Mouse (Mus musculus): ENCODE results near the gene Dnase2a. TPM values are rescaled to one million over a fixed set of nuclear protein-coding genes. Genes with fewer than 3 reads are reported as not detected.

The Dnase2a gene
- polyA plus RNA-seq, 1 experiment from 2014 or later = 8.9 TPM

DNA sequence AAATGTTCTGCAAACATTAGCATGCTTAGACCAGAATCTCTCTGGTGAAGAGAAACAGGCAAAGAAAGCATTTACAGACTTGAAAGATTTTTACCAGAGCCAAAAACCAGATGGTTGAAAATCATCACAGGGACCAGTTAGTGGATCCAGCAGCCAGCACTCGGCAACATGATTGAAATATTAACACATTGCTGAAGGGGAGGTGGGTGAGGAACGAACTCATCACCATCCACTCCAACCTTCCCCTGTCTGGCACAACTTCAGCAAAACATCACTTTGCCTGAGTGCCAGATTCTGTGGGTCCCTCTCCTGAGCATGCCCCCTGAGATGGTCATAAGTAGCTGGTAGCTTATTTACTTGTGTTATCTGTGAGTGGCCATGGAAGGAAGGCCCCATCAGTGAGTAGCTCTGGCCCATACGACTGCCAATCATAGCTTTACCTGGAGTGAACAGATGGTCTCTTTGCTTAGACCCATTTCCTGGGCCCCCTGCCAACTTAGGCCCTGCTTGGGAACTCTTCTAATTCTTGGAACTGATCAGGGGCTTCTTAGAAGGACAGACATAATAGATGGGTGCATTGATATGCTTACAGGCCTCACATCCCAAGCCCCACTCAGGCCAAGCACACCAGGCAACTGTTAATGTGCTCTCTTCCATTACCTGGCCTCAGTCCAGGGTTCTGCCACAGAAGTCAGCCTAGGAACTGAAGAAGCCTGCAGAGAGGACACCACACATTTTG, 30.9 kb upstream of the Dnase2a start:
- no peak for TF ChIP-seq CTCF (IDR thresholded peaks at IDR 0.05; ENCODE audit: low read depth)
- no peak for ATAC-seq
- no peaks in the 10 kb centered on the region for H3K36me3 ChIP-seq (ENCODE audit: control insufficient read depth, insufficient read depth)

DNA sequence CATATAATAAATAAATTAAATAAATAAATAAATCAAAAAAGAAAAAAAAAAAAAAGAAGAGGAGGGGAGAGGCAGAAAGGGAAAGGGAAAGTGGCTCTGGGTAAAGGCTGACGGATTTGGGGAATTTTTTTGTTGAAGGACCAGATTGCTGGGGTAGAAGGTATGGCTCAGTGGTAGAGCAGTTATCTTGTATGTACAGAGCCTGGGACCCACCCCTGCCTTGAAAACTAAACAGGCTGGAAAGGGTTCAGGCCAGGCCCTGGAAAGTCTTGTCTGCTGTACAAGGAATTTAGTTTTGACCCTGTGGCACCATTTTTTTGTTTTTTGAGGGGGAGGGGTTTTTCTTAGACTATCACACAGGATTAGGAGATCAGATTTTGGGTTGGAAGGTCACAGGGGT, 29.4 kb upstream of the Dnase2a start:
- Histone ChIP-seq H3K27me3 (replicated peaks; ENCODE audit: control insufficient read depth, insufficient read depth, low read length) (no peaks in the 10 kb centered on the region), H3K4me1 (replicated peaks; ENCODE audit: control insufficient read depth, insufficient read depth, low read length) (no peaks in the 10 kb centered on the region), H3K9me3 (ENCODE audit: control insufficient read depth) (no peaks in the 10 kb centered on the region), H3K4me3 (ENCODE audit: low read depth, low read length) (no peak overlapping the region), H3K36me3 (ENCODE audit: control insufficient read depth, insufficient read depth) (no peaks in the 10 kb centered on the region), H3K9ac (ENCODE audit: low read depth, low read length) (no peak overlapping the region), H3K27ac (ENCODE audit: low read depth, low read length) (no peak overlapping the region), H3K4me2 (replicated peaks; ENCODE audit: low read depth) (no peak overlapping the region)
- no peak for TF ChIP-seq CTCF (IDR thresholded peaks at IDR 0.05; ENCODE audit: low read depth)
- WGBS = 84% methylated on average over 1 of the region's 1 CpGs
- ATAC-seq = no peak

More for the DNA sequence above, 30.9 kb upstream of the Dnase2a start:
- Histone ChIP-seq H3K27ac (ENCODE audit: low read depth, low read length) (no peak overlapping the region), H3K27me3 (replicated peaks; ENCODE audit: control insufficient read depth, insufficient read depth, low read length) (no peaks in the 10 kb centered on the region), H3K4me1 (replicated peaks; ENCODE audit: control insufficient read depth, insufficient read depth, low read length) (peaks cover 3% of the 10 kb centered on the region; the same call in 1 of the 2 replicates), H3K9ac (ENCODE audit: low read depth, low read length) (no peak overlapping the region), H3K4me3 (ENCODE audit: low read depth, low read length) (no peak overlapping the region), H3K4me2 (replicated peaks; ENCODE audit: low read depth) (no peak overlapping the region), H3K9me3 (ENCODE audit: control insufficient read depth) (no peaks in the 10 kb centered on the region)
- WGBS = 83% methylated on average over 3 of the region's 3 CpGs

GRCm38 (mm10) chr8:84884728-84885127, 23.6 kb upstream of the Dnase2a start:
- Histone ChIP-seq H3K9ac (ENCODE audit: low read depth, low read length) (no peak overlapping the region), H3K4me1 (replicated peaks; ENCODE audit: control insufficient read depth, insufficient read depth, low read length) (no peaks in the 10 kb centered on the region), H3K36me3 (ENCODE audit: control insufficient read depth, insufficient read depth) (peaks cover 20% of the 10 kb centered on the region), H3K27ac (ENCODE audit: low read depth, low read length) (no peak overlapping the region), H3K4me2 (replicated peaks; ENCODE audit: low read depth) (no peak overlapping the region), H3K27me3 (replicated peaks; ENCODE audit: control insufficient read depth, insufficient read depth, low read length) (no peaks in the 10 kb centered on the region), H3K9me3 (ENCODE audit: control insufficient read depth) (no peaks in the 10 kb centered on the region), H3K4me3 (ENCODE audit: low read depth, low read length) (no peak overlapping the region)
- no peak for TF ChIP-seq CTCF (IDR thresholded peaks at IDR 0.05; ENCODE audit: low read depth)
- 81% methylated on average over 4 of the region's 4 CpGs for WGBS
- no peak for ATAC-seq

DNA sequence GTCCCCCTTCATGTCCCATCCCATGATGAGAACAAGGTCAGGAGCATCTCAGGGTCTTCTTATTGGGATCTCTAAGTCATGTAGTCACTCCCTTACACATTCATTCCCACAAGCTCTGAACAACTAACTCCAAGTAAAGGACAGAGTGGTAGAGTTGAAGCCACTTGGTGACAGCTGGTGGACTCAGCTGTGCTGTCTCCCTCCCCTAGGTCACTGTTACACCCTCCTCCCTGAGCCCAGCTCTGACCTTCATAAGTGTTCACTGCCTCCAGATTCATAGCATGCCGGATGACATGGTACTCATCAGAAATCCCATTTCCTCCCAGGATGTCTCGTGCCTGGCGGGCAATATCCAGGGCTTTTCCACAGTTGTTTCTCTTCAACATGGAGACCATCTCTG, 20.1 kb upstream of the Dnase2a start:
- H3K4me2 ChIP-seq (replicated peaks; ENCODE audit: low read depth) = no peak overlapping the region
- peaks cover 23% of the 10 kb centered on the region for H3K36me3 ChIP-seq (ENCODE audit: control insufficient read depth, insufficient read depth)
- H3K27ac ChIP-seq (ENCODE audit: low read depth, low read length) = no peak overlapping the region
- H3K27me3 ChIP-seq (replicated peaks; ENCODE audit: control insufficient read depth, insufficient read depth, low read length) = no peaks in the 10 kb centered on the region
- no peak overlapping the region for H3K4me3 ChIP-seq (ENCODE audit: low read depth, low read length)
- no peak overlapping the region for H3K9ac ChIP-seq (ENCODE audit: low read depth, low read length)
- no peaks in the 10 kb centered on the region for H3K9me3 ChIP-seq (ENCODE audit: control insufficient read depth)
- ATAC-seq = no peak
- no peak for TF ChIP-seq CTCF (IDR thresholded peaks at IDR 0.05; ENCODE audit: low read depth)
- 95% methylated on average over 3 of the region's 3 CpGs for WGBS
- 0 out of 2 replicates have a peak, but pooled peaks cover 3% of the 10 kb centered on the region for H3K4me1 ChIP-seq (replicated peaks; ENCODE audit: control insufficient read depth, insufficient read depth, low read length)

GRCm38 (mm10) chr8:84889141-84889540, 19.2 kb upstream of the Dnase2a start:
- 0 out of 2 replicates have a peak, but pooled peaks cover 3% of the 10 kb centered on the region for H3K4me1 ChIP-seq (replicated peaks; ENCODE audit: control insufficient read depth, insufficient read depth, low read length)
- H3K9me3 ChIP-seq (ENCODE audit: control insufficient read depth) = no peaks in the 10 kb centered on the region
- TF ChIP-seq CTCF (IDR thresholded peaks at IDR 0.05; ENCODE audit: low read depth) = no peak
- H3K27me3 ChIP-seq (replicated peaks; ENCODE audit: control insufficient read depth, insufficient read depth, low read length) = no peaks in the 10 kb centered on the region
- no peak overlapping the region for H3K4me2 ChIP-seq (replicated peaks; ENCODE audit: low read depth)
- peaks cover 23% of the 10 kb centered on the region for H3K36me3 ChIP-seq (ENCODE audit: control insufficient read depth, insufficient read depth)
- 91% methylated on average over 1 of the region's 1 CpGs for WGBS
- H3K9ac ChIP-seq (ENCODE audit: low read depth, low read length) = no peak overlapping the region
- H3K4me3 ChIP-seq (ENCODE audit: low read depth, low read length) = no peak overlapping the region
- ATAC-seq = no peak
- H3K27ac ChIP-seq (ENCODE audit: low read depth, low read length) = no peak overlapping the region

- H3K4me1 ChIP-seq (replicated peaks; ENCODE audit: control insufficient read depth, insufficient read depth, low read length) = 0 out of 2 replicates have a peak, but pooled peaks cover 3% of the 10 kb centered on the region
- peak overlapping the region; percentile 43 for H3K9ac ChIP-seq (ENCODE audit: low read depth, low read length)
- H3K27ac ChIP-seq (ENCODE audit: low read depth, low read length) = no peak overlapping the region
- no peaks in the 10 kb centered on the region for H3K9me3 ChIP-seq (ENCODE audit: control insufficient read depth)
- ATAC-seq = peak; percentile 37
- H3K27me3 ChIP-seq (replicated peaks; ENCODE audit: control insufficient read depth, insufficient read depth, low read length) = no peaks in the 10 kb centered on the region
- TF ChIP-seq CTCF (IDR thresholded peaks at IDR 0.05; ENCODE audit: low read depth) = no peak
- H3K4me2 ChIP-seq (replicated peaks; ENCODE audit: low read depth) = peak overlapping the region; percentile 90
- WGBS = 11% methylated on average over 31 of the region's 31 CpGs
- H3K4me3 ChIP-seq (ENCODE audit: low read depth, low read length) = peak overlapping the region; percentile 53
- H3K36me3 ChIP-seq (ENCODE audit: control insufficient read depth, insufficient read depth) = peaks cover 8% of the 10 kb centered on the region
These were observed 15.2 kb upstream of the Dnase2a start for GRCm38 (mm10) chr8:84892993-84893708.
